Mouse (Mus musculus): ENCODE measurements at regions not wholly inside any gene's neighbourhood (a gene's known extent, or its start where the extent isn't known, plus 50 kb on each side); places are given as distances from the start of the nearest gene placed in this dataset.

DNA sequence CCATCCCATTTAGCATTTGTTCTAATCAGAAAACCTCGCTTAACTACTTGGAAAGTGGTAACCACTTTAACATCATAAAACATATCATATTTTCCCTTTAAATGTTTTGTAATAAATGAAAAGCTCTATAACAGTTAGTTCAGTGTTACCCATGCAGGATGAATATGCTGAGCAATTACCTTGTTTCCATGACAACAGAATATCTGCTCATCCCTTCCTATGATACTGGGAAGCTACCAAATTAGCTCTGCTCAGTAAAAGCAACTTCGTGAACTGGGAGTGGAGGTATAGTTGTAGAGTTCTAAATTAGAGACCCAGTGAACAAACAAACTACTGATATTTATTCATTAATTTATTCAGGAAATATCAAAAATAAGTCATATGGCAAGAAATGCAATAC lies 595.0 kb downstream of the Epm2a start:
- TF ChIP-seq MAFK (IDR thresholded peaks at IDR 0.05; ENCODE audit: insufficient read depth, low read depth, low read length), result no peak
- TF ChIP-seq ZC3H11A (IDR thresholded peaks at IDR 0.05; ENCODE audit: borderline replicate concordance, low read depth, low read length), result no peak
- TF ChIP-seq CHD2 (IDR thresholded peaks at IDR 0.05; ENCODE audit: low read depth, low read length), result no peak
- TF ChIP-seq HCFC1 (IDR thresholded peaks at IDR 0.05; ENCODE audit: borderline replicate concordance, insufficient read depth, low read length), result no peak
- TF ChIP-seq ZNF384 (IDR thresholded peaks at IDR 0.05; ENCODE audit: low read depth, low read length), result no peak

Data from ES-E14 (cell line).